Mouse (Mus musculus): Measurements from ENCODE around the gene Ric1.
A peak's percentile ranks its signal among the peaks of the same experiment; 100 is the strongest.

- TF ChIP-seq CTCF (IDR thresholded peaks at IDR 0.05; ENCODE audit: low read depth, low read length), result no peak
- no peak for TF ChIP-seq EP300 (IDR thresholded peaks at IDR 0.05; ENCODE audit: insufficient read depth, low read depth, low read length)
- peak; percentile 78 for TF ChIP-seq POLR2A (IDR thresholded peaks at IDR 0.05; ENCODE audit: insufficient read depth, low read length)
Measured at GRCm38 (mm10) chr19:29521637-29522435, at the start of gene Ric1.

Measured in ES-Bruce4 (cell line).